Mouse (Mus musculus) adrenal gland, postnatal 14 days (tissue): Measurements from ENCODE around the gene Fscn2. TPM values are rescaled to one million over a fixed set of nuclear protein-coding genes. Genes with fewer than 3 reads are reported as not detected.
A peak's percentile ranks its signal among the peaks of the same experiment; 100 is the strongest.
"Not testable (repeated sequence)": the region's sequence is repeated elsewhere in the genome, so short reads cannot be mapped to it uniquely, and the experiment has no call there.

Source experiments
- DNase-seq: peaks from one replicate; pipeline ENCODE4 v3.0.0; 2021; ENCODE audit warnings: mixed read lengths
- total RNA-seq: library from RNA; stranded (reverse); gene quantifications from 2 replicates; pipeline ENCODE4 v1.2.3, GENCODE M21; 2021

Gene Fscn2
- total RNA-seq, 1 experiment from 2014 or later, result 0.37 TPM

- not testable (repeated sequence) for DNase-seq
These were observed 14.8 kb upstream of the Fscn2 start for GRCm38 (mm10) chr11:120346383-120347034.

DNA sequence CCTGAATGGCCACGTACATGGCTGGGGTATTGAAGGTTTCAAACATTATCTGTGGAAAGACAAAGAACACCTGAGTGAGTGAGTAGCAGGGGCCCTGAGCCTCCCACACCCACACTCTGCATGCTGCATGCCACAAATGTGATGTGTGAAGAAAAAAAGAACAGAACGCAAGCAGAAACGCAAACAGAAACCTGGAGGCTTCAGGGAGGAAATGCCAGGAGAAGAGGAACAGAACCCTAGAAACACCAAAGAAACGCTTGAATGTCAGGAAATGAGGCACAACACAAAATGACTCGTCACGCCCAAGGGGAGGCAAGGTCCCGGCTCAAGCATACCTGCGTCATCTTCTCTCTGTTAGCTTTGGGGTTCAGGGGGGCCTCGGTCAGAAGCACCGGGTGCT lies 14.0 kb upstream of the Fscn2 start:
- no peak for DNase-seq

DNA sequence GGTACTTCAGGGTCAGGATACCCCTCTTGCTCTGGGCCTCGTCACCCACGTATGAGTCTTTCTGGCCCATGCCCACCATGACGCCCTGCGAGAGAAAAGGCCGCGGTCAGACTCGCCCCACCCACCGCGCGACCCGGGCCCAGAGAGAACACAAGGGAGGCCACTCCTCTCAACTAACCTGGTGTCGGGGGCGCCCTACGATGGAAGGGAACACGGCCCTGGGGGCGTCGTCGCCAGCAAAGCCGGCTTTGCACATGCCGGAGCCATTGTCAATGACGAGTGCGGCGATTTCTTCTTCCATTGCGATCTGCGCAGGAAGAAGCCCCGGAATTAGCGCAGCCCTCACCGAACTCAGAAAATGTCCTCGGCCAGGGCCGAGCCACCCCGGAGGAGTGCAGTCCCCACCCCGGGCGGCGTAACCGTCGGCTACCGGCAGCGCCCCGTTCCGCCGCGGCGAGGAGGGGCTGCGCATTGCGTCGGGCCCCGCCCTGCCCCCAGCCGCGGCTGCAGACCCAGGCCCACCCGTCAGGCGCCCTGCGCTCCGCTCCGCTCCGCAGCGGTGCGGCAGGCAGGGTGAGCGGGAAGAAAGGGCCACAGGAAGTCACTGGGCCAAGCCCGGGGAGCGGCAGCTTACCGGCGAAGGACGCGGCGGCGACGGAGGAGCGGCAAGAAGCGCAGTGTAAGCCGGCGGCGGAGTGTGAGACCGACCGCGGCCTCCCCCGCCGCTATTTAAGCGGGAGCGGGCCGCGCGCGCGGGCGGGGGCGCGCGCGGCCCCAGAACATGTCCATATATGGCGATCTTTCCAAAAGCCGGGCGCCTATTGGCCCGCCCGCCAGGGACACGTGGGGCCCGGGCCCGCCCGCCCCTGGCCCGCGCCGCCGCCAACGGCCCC lies 13.3 kb upstream of the Fscn2 start, which contains the start of gene Actg1:
Gene Actg1, minus strand, starts transcription at position 752 of the 893 bp plus-strand sequence.
- DNase-seq, result peak; percentile 93

DNA sequence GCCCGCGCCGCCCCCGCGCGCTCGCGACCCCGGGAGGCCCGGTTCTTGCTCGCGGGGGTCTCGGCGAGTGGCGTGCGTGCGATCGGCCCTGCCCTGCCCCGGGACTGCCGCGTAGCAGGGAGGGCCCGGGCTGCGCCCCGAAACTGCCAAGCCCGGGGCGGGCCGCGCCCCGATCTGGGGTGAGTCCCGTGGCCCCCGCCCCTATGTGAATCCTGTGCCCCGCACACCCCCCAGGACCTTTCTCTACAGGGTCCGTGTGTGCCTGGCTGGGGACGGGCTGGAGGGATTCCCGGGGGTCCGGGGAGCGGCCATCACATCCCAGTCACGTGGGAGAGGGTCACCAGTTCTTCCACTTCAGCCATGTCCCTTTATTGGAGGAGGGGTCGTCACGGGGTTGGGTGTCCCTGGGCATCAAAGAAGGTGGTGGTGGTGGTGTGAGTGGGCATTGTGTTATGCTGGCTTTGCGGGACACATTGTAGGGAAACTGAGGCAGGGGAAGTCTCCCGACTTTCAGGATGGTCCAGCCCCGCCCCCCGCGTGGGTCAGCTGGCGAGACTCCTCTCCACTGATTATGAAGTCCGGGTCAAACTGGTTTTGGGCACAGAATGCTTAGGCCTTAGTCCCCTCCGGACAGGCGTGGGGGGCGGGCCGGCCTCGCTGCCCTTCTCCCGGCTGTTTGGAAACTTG lies 12.5 kb upstream of the Fscn2 start:
- DNase-seq, result peak; percentile 67

DNA sequence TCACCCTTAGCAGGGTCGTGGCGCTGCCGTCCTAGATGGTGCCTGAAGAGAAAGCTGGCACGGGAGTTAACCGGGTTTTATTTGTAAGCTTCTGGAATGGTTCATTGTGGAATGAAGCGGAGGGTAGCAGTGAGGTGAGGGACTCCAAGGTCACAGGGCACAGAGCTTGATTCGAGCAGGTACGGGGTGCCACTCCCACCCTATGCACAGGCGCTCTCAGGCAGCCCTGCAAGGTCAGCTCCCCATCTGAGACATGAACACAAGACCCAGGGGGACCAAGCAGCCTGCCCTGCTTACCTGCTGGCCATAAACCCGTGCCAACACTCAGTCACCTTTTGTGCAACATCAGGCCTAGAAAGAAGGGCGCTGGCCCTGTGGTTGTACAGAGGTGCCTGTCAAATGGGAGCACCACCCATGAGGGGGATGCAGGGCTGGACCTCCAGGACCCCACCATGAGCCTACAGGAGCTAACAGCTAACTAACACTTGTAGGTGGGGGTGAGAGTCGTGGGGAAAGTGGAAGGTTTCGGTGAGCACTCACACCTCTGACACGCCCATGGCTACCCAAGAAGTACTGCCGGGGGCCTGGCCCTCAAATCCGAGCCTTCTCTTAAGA lies 11.9 kb upstream of the Fscn2 start:
- peak; percentile 55 for DNase-seq

DNA sequence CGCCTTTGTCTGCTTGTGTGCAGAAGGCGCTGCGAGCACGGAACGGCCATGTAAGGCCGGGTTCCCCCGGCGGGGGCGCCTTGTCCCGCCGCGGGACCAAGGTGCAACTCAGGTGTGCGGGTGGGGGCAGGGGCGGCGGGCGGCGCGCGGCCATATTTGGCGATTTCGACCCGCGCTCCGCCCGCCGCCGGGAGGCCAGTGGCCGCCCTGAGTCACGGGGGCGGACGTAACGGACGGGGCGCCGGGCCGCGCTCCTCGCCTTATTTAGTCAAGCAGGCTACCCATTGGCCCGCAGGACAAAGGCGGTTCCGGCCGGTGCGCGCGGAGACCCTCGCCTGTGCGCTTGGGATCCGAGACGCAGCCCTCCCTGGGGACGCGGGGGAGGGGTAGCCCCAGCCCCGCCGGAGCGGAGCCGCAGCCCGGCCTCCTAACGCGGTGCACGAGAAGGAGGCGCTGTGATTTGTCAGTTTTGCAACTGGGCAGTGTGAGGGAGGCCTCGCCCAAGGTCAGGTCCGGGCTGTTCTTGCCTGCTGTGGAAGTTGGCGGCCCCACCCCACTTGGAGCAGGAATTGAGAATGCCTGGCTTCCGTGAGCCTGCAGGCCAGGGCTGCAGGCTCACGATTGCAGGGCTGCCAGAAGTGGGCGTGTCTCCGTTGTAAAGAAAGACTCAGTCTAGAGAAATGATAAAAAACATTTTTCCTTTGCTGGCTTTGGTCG lies 11.2 kb upstream of the Fscn2 start:
- DNase-seq, result peak; percentile 93

- DNase-seq, result no peak
These were observed 10.6 kb upstream of the Fscn2 start for GRCm38 (mm10) chr11:120350711-120351110.

GRCm38 (mm10) chr11:120351250-120352092 lies 9.9 kb upstream of the Fscn2 start:
- DNase-seq, result no peak

GRCm38 (mm10) chr11:120352093-120352350 lies 9.3 kb upstream of the Fscn2 start:
- DNase-seq, result not testable (repeated sequence)

GRCm38 (mm10) chr11:120352571-120353290 lies 8.6 kb upstream of the Fscn2 start:
- peak; percentile 69 for DNase-seq

DNA sequence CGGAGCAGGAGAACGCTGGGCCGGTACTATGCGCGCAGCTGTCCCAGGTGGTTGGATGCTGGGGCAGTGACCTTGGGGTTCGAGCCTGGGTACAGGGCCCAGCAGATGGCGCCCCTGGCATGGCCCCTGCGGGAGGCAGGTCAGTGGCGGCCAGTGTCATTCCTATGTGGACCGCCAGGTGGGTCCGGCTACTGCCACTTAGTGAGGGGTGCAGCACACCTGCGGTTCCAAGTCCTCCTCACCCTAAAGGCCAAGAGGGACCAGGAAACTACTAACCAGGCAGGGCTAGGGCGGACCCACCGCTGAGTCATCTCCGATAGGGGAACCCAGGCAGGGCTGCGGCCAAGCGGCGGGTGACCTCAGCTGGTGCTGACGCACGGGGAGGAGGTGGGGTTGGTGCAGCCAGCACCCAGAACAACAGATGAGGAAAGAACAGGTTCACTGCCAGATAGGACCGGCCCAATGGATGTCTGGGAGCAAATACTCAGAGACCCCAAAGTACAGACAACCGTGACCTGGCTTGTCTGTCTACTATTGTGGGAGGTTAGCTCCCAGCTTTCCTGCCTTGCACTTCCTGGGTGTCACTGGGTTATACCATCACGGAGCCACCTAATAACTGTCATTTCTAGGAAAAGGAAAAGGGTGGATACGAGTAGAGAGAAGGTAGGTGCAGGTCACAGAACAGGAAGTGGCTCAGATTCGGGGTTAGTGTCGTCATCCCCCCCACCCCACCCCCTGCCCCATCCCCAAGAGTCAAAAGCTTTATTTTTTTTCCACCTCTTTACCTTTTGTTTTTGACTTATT lies 7.6 kb upstream of the Fscn2 start:
- DNase-seq, result peak; percentile 94

DNA sequence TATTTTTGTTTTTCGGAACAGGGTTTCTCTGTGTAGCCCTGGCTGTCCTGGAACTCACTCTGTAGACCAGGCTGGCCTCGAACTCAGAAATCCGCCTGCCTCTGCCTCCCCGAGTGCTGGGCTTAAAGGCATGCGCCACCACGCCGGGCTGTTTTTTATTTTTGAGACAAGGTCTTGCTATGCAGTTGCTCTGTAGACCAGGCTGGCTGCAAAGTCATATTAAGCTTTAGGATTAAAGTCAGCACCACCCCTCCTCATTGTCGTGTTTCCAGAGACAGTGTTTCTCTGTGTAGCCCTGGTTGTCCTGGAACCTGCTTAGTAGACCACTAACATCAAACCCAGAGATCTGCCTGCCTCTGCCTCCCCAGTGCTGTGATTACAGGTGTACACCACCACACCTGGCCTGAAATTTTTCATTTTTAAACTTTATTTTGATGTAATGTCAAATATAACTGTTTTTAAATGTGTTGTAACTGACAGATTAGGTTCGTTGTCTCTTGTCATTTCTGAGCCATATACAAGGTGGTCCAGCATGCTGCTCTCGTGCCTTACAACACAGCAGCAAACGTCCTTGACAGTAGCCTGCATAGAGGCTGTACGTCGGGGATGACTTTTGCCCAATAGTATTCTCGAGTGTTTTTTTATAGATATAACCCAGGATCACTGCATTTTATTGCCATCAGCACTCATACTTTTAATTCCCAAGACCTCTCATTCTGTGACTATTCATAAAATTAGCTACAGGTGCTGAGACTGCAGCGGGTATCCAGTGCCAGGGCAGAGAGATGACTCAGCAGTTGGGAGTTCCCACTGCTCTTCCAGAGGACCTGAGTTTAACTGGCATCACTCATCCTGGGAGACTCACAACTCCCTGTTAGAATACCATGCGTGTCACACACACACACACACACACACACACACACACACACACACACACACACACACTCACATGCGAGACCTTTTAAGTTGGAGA lies 6.7 kb upstream of the Fscn2 start:
- DNase-seq, result peak; percentile 39

DNA sequence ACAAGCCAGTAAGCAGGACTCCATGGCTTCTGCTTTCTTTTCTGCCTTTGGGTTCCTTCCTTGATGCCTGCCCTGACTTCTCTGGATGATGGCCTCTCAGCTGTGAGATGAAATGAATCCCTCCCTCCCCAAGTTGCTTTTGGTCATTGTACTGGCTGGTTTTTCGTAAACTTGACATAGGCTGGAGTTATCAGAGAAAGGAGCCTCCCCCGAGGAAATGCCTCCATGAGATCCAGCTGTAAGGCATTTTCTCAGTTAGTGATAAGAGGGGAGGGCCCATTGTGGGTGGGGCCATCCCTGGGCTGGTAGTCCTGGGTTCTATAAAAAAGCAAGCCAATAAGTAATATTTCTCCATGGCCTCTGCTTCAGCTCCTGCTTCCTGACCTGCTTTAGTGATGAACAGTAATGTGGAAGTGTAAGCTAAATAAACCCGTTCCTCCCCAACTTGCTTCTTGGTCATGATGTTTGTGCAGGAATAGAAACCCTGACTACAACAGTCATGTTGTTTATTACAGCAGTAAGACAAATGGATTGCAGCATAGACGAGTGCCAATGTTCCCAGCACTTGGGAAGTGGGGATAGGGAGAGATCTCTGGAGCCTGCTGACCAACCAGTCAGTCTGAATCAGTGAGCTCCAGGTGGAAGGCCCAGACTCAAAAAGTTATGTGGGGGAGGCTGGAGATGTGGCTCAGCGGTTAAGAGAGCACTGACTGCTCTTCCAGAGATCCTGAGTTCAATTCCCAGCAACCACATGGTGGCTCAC lies 5.9 kb upstream of the Fscn2 start:
- no peak for DNase-seq

- DNase-seq, result no peak
These were observed 5.0 kb upstream of the Fscn2 start for GRCm38 (mm10) chr11:120356319-120356840.

GRCm38 (mm10) chr11:120356900-120357299 lies 4.4 kb upstream of the Fscn2 start:
- no peak for DNase-seq

- peak; percentile 86 for DNase-seq
These were observed 3.4 kb upstream of the Fscn2 start for GRCm38 (mm10) chr11:120357791-120358401.

- no peak for DNase-seq
These were observed 1.9 kb upstream of the Fscn2 start for GRCm38 (mm10) chr11:120359391-120359790.
